Mouse (Mus musculus): ENCODE data around the gene Zfp273. TPM values are rescaled to one million over a fixed set of nuclear protein-coding genes. Genes with fewer than 3 reads are reported as not detected.
"Not testable (repeated sequence)": the region's sequence is repeated elsewhere in the genome, so short reads cannot be mapped to it uniquely, and the experiment has no call there.

Zfp273 gene
- polyA plus RNA-seq, 1 experiment from 2014 or later, result 8.1 TPM

DNA sequence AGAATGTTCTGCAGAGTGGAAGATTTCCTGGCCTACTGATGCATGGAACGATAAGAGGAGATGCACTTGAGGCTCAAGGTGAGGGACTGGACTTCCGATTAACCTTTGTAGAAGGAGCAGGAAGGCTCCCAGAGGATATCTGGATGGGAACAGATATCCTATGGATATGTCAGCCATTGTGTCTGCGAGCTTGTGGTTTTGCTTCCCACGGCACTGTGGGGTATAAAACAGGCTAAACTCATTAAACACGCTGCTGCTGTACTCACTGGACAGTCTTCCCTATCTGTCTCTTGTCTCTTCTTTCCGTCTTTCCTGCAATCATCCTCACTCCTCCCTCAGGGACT, 30.2 kb downstream of the Zfp273 start:
- Histone ChIP-seq H3K36me3 (no peaks in the 10 kb centered on the region), H3K27ac (no peak overlapping the region), H3K9ac (no peak overlapping the region; the same call in 1 of the 2 replicates), H3K4me3 (replicated peaks) (peak overlapping the region; percentile 42), H3K4me1 (peaks cover 8% of the 10 kb centered on the region; the same call in 1 of the 2 replicates), H3K9me3 (replicated peaks) (no peaks in the 10 kb centered on the region), H3K4me2 (peak overlapping the region; percentile 60), H3K27me3 (no peaks in the 10 kb centered on the region)
- 38% methylated on average over 6 of the region's 6 CpGs for WGBS
- ATAC-seq (replicated peaks; ENCODE audit: low FRiP score), result no peak

- H3K36me3 ChIP-seq, result no peaks in the 10 kb centered on the region
- ATAC-seq (replicated peaks; ENCODE audit: low FRiP score), result peak; percentile 66
- H3K27me3 ChIP-seq, result no peaks in the 10 kb centered on the region
- peak overlapping the region; percentile 60 for H3K4me2 ChIP-seq
- H3K4me1 ChIP-seq, result peaks cover 8% of the 10 kb centered on the region; the same call in 1 of the 2 replicates
- H3K9ac ChIP-seq, result peak overlapping the region; percentile 23; the same call in 1 of the 2 replicates
- no peak overlapping the region for H3K27ac ChIP-seq
- H3K4me3 ChIP-seq (replicated peaks), result peak overlapping the region; percentile 42
- under 1% methylated on average over 15 of the region's 19 CpGs for WGBS
- no peaks in the 10 kb centered on the region for H3K9me3 ChIP-seq (replicated peaks)
Measured at GRCm38 (mm10) chr13:67844119-67844852, 30.7 kb downstream of the Zfp273 start.

GRCm38 (mm10) chr13:67844853-67845194, 31.3 kb downstream of the Zfp273 start:
- 25% methylated on average over 8 of the region's 8 CpGs for WGBS
- Histone ChIP-seq H3K9me3 (replicated peaks) (no peaks in the 10 kb centered on the region), H3K4me1 (peaks cover 8% of the 10 kb centered on the region; the same call in 1 of the 2 replicates), H3K9ac (peak overlapping the region; percentile 23; the same call in 1 of the 2 replicates), H3K36me3 (no peaks in the 10 kb centered on the region), H3K4me3 (replicated peaks) (peak overlapping the region; percentile 42), H3K27ac (no peak overlapping the region), H3K27me3 (no peaks in the 10 kb centered on the region), H3K4me2 (peak overlapping the region; percentile 60)
- ATAC-seq (replicated peaks; ENCODE audit: low FRiP score), result 0 out of 2 replicates have a peak, but pooled peaks have one; percentile 43

DNA sequence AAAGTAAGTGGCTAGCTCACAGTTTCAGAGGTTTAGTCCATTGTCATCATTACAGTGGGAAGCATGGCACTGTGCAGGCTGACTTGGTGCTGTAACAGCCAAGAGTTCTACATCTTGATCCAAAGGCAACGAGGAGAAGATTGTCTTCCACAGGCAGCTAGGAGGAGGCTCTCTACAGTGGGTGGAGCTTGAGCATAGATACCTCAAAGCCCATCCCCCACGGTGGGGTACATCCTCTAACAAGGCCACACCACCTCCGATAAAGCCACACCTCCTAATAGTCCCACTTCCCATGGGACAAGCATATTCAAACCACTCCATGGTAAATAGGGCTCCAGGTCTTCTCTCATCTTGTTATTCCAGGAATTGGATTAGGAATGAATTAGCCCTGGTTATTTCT, 36.8 kb downstream of the Zfp273 start:
- ATAC-seq (replicated peaks; ENCODE audit: low FRiP score), result no peak
- WGBS, result 84% methylated on average over 3 of the region's 3 CpGs
- Histone ChIP-seq H3K27me3 (no peaks in the 10 kb centered on the region), H3K4me3 (replicated peaks) (no peak overlapping the region), H3K9ac (no peak overlapping the region), H3K27ac (no peak overlapping the region), H3K4me2 (no peak overlapping the region), H3K9me3 (replicated peaks) (no peaks in the 10 kb centered on the region), H3K36me3 (no peaks in the 10 kb centered on the region), H3K4me1 (no peaks in the 10 kb centered on the region)

DNA sequence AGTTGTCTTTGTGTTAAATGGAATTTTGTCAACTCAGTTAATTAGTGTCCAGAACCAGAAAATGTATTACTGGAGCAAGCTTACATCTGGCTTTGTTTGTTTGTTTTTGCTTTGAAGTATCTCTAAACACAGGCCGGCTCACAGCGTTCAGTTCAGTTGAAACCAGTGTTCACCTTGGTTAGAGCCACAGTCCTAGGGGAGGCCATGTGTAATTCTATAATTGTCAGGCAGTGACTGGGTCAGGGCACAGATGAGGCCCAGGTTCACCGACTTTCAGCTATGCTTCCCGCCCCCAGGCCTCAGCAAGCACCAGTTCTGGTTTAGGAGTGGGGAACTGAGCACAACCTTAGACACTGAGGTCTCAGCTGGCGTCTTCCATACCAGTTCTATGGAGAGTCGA, 39.6 kb downstream of the Zfp273 start:
- Histone ChIP-seq H3K4me2 (no peak overlapping the region), H3K9me3 (replicated peaks) (no peaks in the 10 kb centered on the region), H3K9ac (no peak overlapping the region), H3K4me3 (replicated peaks) (no peak overlapping the region), H3K27ac (no peak overlapping the region), H3K36me3 (no peaks in the 10 kb centered on the region), H3K4me1 (no peaks in the 10 kb centered on the region), H3K27me3 (no peaks in the 10 kb centered on the region)
- peak; percentile 60; the same call in 1 of the 2 replicates for ATAC-seq (replicated peaks; ENCODE audit: low FRiP score)
- WGBS, result 55% methylated on average over 6 of the region's 6 CpGs

DNA sequence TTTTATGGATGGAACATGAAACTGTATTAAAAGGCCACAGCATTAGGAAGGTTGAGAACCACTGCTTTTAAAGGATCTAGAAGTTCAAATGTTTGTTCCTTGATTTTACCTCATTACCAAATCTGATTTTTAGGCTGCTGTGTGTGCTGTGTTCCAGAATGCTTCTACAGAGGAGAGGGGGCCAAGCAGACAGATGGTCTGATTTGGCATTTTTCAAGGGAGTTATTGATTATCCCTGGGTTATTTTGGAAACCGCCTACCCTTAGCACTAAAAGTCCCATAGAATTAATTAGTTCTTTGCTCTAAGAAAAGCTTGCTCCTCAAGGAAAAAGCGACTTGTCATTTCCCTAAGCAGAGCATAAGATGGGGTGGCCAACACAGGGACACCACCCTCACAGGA, 40.4 kb downstream of the Zfp273 start:
- no peak for ATAC-seq (replicated peaks; ENCODE audit: low FRiP score)
- H3K4me3 ChIP-seq (replicated peaks), result no peak overlapping the region
- no peaks in the 10 kb centered on the region for H3K4me1 ChIP-seq
- no peak overlapping the region for H3K27ac ChIP-seq
- H3K4me2 ChIP-seq, result no peak overlapping the region
- no peaks in the 10 kb centered on the region for H3K36me3 ChIP-seq
- no peak overlapping the region for H3K9ac ChIP-seq
- H3K9me3 ChIP-seq (replicated peaks), result no peaks in the 10 kb centered on the region
- H3K27me3 ChIP-seq, result no peaks in the 10 kb centered on the region
- WGBS, result 89% methylated on average over 2 of the region's 2 CpGs

- Histone ChIP-seq H3K9me3 (replicated peaks) (no peaks in the 10 kb centered on the region), H3K27me3 (no peaks in the 10 kb centered on the region), H3K4me1 (no peaks in the 10 kb centered on the region), H3K9ac (no peak overlapping the region), H3K4me3 (replicated peaks) (no peak overlapping the region), H3K27ac (no peak overlapping the region), H3K36me3 (no peaks in the 10 kb centered on the region), H3K4me2 (no peak overlapping the region)
- 20% methylated on average over 1 of the region's 1 CpGs for WGBS
- no peak for ATAC-seq (replicated peaks; ENCODE audit: low FRiP score)
Measured at GRCm38 (mm10) chr13:67857317-67857716, 43.8 kb downstream of the Zfp273 start.

DNA sequence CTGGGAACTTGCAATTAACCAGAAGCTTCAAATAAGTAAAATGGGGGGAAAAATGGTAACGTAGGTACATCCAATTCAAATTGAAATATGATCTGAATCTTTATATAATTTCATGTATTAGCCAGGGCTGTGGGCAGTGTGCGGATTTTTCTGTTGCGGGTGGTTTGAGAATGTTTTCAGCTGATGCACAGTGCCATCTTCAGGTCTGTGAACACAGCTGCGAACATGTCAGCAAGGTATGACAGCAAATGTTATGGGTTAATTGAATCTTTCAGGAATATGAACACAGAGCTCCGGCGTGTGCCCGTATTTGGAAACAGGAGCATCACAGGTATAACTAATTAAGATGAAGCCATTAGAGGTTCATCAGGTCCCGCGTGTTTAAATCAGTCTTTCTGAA, 49.0 kb downstream of the Zfp273 start:
- Histone ChIP-seq H3K36me3 (no peaks in the 10 kb centered on the region), H3K4me1 (no peaks in the 10 kb centered on the region), H3K4me3 (replicated peaks) (no peak overlapping the region), H3K9ac (no peak overlapping the region), H3K27me3 (no peaks in the 10 kb centered on the region), H3K4me2 (no peak overlapping the region), H3K27ac (no peak overlapping the region), H3K9me3 (replicated peaks) (no peaks in the 10 kb centered on the region)
- no peak for ATAC-seq (replicated peaks; ENCODE audit: low FRiP score)
- WGBS, result 82% methylated on average over 9 of the region's 9 CpGs

DNA sequence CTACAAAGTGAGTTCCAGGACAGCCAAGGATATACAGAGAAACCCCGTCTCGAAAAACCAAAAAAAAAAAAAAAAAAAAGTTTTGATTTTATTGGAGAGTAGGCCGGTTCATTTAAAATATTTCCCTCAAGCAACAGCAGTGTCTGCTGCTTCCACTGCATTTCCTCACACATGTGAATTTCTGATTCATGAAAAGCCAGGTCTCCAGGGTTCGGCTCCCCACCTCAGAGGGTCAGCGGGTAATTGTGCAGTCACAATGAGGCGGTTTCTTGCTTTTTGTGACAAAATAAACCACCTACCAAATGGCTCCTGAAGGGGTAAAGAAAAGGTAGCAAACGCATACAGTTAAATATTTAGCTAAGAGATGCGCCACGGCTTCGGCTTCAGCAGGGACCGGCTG, 49.5 kb downstream of the Zfp273 start, which contains the start of gene BC048507:
Gene BC048507, plus strand, starts transcription at position 301 of the 400 bp plus-strand sequence.
- Histone ChIP-seq H3K36me3 (no peaks in the 10 kb centered on the region), H3K9ac (no peak within 1 kb of the TSS), H3K4me1 (no peaks in the 10 kb centered on the region), H3K9me3 (replicated peaks) (no peaks in the 10 kb centered on the region), H3K27ac (no peak within 1 kb of the TSS), H3K4me3 (replicated peaks) (no peak within 1 kb of the TSS), H3K27me3 (no peaks in the 10 kb centered on the region), H3K4me2 (no peak within 1 kb of the TSS)
- WGBS, result 85% methylated on average over 11 of the region's 11 CpGs
- ATAC-seq (replicated peaks; ENCODE audit: low FRiP score), result no peak

DNA sequence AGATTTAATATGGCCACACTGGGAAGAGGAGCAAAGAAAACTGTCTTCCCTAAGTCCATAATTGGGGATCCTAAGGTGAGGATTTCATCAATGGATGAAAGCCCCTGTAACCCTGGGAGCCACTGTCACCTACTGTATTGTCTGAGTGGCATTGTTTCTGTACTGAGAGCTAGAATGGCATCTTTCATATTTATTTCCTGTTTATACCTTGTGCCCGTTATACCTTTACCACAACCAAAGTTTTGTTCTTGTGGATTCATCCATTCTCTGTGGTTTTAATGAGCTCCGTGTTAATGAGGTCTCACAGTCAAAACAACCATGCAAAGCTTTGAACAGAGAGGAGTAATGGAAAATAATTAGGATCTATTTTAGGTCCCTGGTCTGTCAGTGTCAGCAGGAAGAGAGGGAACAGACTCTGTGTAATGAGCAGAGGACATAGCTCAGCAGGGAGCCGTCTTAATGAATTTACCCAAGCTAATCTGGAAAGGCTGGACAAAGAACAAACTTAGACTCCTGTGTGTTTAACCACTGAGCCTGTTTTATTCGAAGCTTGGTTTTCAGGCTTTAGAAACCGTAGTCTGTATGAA, 51.3 kb downstream of the Zfp273 start:
- no peak overlapping the region for H3K4me2 ChIP-seq
- H3K9ac ChIP-seq, result no peak overlapping the region
- H3K9me3 ChIP-seq (replicated peaks), result no peaks in the 10 kb centered on the region
- WGBS, result 72% methylated on average over 5 of the region's 5 CpGs
- no peaks in the 10 kb centered on the region for H3K27me3 ChIP-seq
- H3K27ac ChIP-seq, result no peak overlapping the region
- ATAC-seq (replicated peaks; ENCODE audit: low FRiP score), result no peak
- H3K36me3 ChIP-seq, result no peaks in the 10 kb centered on the region
- no peak overlapping the region for H3K4me3 ChIP-seq (replicated peaks)
- no peaks in the 10 kb centered on the region for H3K4me1 ChIP-seq

DNA sequence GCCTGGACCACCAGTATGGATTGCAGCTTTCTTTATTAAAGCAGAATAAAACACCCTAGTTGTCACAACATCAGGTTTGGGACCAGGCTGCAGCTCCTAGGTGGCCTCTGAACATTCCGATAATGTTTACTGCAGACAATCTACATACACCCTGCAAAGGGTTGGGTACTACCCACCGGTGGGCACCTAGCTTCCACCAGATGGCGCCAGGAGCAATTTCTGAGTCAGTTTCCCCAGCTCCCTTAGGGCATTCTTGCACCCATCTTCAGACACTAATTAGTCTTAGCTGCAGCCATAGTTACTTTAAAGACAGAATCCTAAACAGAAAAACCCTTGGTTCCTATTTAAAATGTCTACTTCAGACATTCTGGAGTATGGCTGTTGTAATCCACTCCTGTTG, 54.4 kb downstream of the Zfp273 start:
- Histone ChIP-seq H3K4me3 (replicated peaks) (no peak overlapping the region), H3K27ac (no peak overlapping the region), H3K4me2 (no peak overlapping the region), H3K36me3 (no peaks in the 10 kb centered on the region), H3K9me3 (replicated peaks) (no peaks in the 10 kb centered on the region), H3K4me1 (no peaks in the 10 kb centered on the region), H3K27me3 (no peaks in the 10 kb centered on the region), H3K9ac (no peak overlapping the region)
- WGBS, result 28% methylated on average over 3 of the region's 3 CpGs
- ATAC-seq (replicated peaks; ENCODE audit: low FRiP score), result peak; percentile 62; the same call in 1 of the 2 replicates

DNA sequence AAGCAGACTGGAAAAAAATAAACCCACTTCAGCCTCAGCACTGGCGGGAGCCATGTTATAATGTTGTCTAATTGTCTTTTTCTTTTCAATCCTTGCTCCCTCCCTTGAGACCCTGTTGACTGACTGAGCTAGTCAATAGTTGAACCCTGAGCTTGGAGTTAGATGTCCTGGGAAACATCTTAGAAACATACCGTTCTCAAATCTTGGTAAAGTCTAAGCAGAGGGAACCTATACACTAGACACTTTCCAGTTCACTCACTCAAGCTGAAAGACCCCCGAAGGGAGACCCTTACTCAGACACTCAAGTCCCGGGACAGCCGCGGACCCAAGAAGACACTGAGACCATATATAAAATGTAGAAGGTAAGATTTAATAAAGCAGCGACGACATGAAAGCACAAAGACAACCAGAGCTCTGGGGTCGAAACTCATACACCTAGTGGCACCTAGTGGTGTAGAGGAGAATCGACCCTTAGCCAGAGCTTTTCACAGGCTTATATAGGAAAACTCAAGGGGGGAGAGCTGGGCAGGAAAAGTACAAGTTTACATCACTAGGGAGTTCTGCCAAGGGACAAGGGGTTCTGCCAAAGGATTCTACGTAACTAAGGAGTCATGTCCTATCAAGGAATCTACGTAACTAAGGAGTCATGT, 62.6 kb downstream of the Zfp273 start:
- 35% methylated on average over 8 of the region's 12 CpGs for WGBS
- H3K9ac ChIP-seq; H3K4me1 ChIP-seq; H3K27me3 ChIP-seq; H3K27ac ChIP-seq; H3K4me2 ChIP-seq; H3K4me3 ChIP-seq (replicated peaks); H3K36me3 ChIP-seq; H3K9me3 ChIP-seq (replicated peaks): not testable (repeated sequence)
- peak; percentile 40; the same call in 1 of the 2 replicates for ATAC-seq (replicated peaks; ENCODE audit: low FRiP score)

All from kidney, embryonic 15.5 days (tissue).